Mouse (Mus musculus) brain, embryonic 14.5 days (tissue): ENCODE results near the gene Dqx1. TPM values are rescaled to one million over a fixed set of nuclear protein-coding genes. Genes with fewer than 3 reads are reported as not detected.

Source experiments
- DNase-seq: peaks from one replicate; pipeline ENCODE4 v3.0.0-alpha.2; 2011; ENCODE audit warnings: low read depth
- CTCF ChIP-seq: fragments of 200-500 bp; IDR thresholded peaks from 2 replicates; pipeline ENCODE4 v1.5.1; 2012; ENCODE audit warnings: inconsistent platforms, mild to moderate bottlenecking, moderate library complexity, borderline replicate concordance; ENCODE audit not compliant: insufficient read depth, insufficient read length; ENCODE audit errors: extremely low read depth
- POLR2A ChIP-seq: fragments of 200-500 bp; IDR thresholded peaks from 2 replicates; pipeline ENCODE4 v1.6.1; 2012; ENCODE audit warnings: mild to moderate bottlenecking, inconsistent platforms, borderline replicate concordance; ENCODE audit not compliant: poor library complexity, insufficient read depth, insufficient read length, severe bottlenecking; ENCODE audit errors: extremely low read depth
- polyA plus RNA-seq: library from polyadenylated mRNA; depleted of rRNA; stranded (reverse); fragments of >200 nt; gene quantifications from 2 replicates; pipeline ENCODE4 v1.2.3, GENCODE M21; 2012; rRNA removed

The Dqx1 gene
- 1.0 and 1.8 TPM in 2 replicates for polyA plus RNA-seq

GRCm38 (mm10) chr6:83057790-83058189 lies at the start of gene Dqx1:
Dqx1 (plus strand) TSS chr6:83057844.
- TF ChIP-seq POLR2A (no peak), CTCF (no peak)
- DNase-seq, result no peak

- DNase-seq, result no peak
- TF ChIP-seq CTCF (no peak), POLR2A (no peak)
These were observed 49.0 kb upstream of the Dqx1 start for GRCm38 (mm10) chr6:83008659-83009058.

GRCm38 (mm10) chr6:83010010-83010409 lies 47.6 kb upstream of the Dqx1 start:
- TF ChIP-seq POLR2A (no peak), CTCF (no peak)
- no peak for DNase-seq

GRCm38 (mm10) chr6:83011255-83011654 lies 46.4 kb upstream of the Dqx1 start:
- DNase-seq, result no peak
- TF ChIP-seq POLR2A, result no peak
- TF ChIP-seq CTCF, result no peak

GRCm38 (mm10) chr6:83011756-83012155 lies 45.9 kb upstream of the Dqx1 start:
- TF ChIP-seq CTCF, result no peak
- no peak for TF ChIP-seq POLR2A
- DNase-seq, result no peak

DNA sequence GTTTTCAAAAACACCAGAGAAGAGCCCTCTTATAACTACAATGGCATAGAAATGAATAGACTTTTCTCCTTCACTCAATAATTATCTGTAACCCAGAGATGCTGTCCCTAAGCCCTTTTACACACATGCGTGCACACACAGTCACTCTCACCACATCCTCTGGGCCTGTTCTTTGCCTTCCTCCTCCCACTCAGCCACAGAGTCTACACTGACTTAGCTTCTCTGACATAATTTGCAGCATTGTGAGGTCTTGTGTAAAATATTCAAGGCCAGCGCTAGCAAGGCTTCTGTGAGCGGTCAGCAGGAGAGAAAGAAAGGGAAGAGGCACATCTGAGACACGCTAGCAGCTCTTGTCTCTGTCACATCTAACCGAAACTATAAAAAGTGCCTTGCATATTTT lies 44.2 kb upstream of the Dqx1 start:
- no peak for DNase-seq
- TF ChIP-seq CTCF, result no peak
- no peak for TF ChIP-seq POLR2A

DNA sequence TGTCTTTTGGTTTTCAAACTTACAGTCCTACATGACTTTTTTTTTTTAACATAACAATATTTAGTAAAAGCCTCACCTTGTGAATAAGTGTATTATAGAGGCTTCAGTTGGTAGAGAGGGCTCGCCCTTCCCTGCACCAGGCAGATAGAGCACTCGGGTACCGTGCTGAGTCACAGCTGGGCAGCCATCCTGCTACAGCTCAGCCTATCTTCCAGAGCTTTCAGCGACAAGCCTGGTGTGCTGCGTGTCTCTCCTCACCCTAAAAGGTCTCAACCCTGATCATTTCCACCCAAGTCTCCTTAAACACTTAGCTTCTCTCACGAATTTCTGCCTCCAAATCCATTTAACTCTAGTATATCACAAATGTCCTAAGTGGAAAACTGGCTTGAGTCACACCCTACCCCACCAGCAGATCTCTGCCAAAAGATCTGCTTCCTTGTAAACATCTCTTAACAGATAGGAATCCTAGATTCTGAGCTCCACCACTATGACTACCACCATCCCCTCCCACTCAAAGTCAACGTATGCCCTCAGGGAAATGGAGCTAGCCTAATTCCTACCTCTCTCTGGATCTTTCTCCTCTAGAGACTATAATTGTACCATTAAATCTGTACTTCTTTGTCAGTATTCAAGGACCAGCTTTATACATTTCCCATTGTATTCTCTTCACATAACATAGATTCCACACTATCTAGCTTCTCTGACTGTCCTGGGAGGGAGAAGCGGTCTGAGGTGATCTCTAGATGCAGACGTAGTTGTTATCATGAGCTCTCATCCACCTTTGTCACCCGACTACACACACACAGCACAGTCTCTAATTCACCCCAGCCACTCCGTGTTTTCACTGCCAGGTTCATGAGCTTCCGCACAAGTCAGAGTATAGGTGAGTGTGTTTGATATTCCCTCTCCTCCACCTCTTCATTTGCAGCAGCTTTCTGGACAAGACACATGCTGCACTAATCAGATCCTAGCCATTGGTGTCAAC lies 42.9 kb upstream of the Dqx1 start:
- TF ChIP-seq CTCF (no peak), POLR2A (no peak)
- DNase-seq, result no peak

- TF ChIP-seq CTCF (no peak), POLR2A (no peak)
- DNase-seq, result no peak
These were observed 41.9 kb upstream of the Dqx1 start for GRCm38 (mm10) chr6:83015749-83016148.

- TF ChIP-seq POLR2A, result no peak
- TF ChIP-seq CTCF, result no peak
- no peak for DNase-seq
These were observed 40.5 kb upstream of the Dqx1 start for GRCm38 (mm10) chr6:83017190-83017589.

DNA sequence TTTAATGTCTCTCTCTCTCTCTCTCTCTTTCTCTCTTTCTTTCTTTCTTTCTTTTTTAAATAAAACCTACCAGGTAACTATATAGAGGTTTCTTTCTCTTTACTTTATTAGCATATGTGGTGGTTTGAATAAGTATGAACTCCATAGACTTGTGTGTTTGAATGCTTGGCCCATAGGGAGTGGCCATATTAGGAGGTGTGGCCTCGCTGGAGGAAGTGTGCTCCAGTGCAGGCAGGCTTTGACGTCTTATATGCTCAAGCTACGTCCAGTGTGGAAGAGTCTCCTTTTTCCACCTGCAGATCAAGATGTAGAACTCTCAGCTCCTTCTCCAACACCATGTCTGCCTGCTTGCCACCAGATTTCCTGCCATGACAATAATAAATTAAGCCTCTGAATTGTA lies 38.6 kb upstream of the Dqx1 start:
- no peak for DNase-seq
- TF ChIP-seq CTCF (no peak), POLR2A (no peak)

GRCm38 (mm10) chr6:83020121-83020520 lies 37.5 kb upstream of the Dqx1 start:
- DNase-seq, result no peak
- no peak for TF ChIP-seq CTCF

GRCm38 (mm10) chr6:83020836-83021593 lies 36.6 kb upstream of the Dqx1 start:
- TF ChIP-seq CTCF (no peak), POLR2A (no peak)
- no peak for DNase-seq

- DNase-seq, result no peak
- TF ChIP-seq CTCF (no peak), POLR2A (no peak)
These were observed 34.6 kb upstream of the Dqx1 start for GRCm38 (mm10) chr6:83023008-83023407.

DNA sequence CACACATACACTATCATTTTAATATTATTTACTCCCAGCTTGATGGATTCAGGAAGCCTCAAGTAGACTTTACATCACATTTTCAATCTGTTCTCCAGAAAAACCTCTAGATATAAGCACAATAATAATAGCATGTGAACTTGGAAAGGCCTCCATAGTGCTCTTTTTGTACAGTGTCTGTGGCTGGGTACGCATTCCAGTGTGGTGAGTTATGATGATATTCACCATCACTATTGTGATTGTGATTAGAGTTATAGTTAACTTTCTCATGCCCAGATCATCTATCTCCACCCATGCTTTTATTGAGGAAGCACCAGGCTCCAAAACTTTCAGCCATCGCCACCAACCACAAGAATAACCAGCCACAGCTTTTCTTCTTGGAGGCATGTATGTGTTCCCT lies 33.9 kb upstream of the Dqx1 start:
- TF ChIP-seq POLR2A (no peak), CTCF (no peak)
- DNase-seq, result no peak

DNA sequence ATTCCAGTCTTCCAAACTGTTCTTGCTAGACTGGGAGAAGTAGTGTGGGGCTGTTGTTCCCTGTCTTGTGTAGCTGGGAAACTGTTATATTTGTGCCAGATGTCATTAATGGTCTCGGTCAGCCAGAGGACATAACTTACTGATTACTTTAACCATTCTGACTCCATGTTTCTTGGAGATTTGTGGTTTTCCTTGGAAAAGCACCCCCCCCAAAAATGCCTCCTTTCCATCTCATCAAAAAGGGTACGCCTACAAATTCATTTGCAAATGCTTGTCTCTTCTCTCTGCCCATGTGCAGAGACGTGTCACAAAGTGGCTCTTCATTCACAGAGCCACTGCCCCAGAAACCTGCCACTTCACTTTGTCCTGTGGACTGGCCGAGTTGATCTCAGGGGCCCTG lies 33.2 kb upstream of the Dqx1 start:
- DNase-seq, result no peak
- no peak for TF ChIP-seq CTCF
- TF ChIP-seq POLR2A, result no peak
